Mouse (Mus musculus): ENCODE results near the gene Zscan4f. TPM values are rescaled to one million over a fixed set of nuclear protein-coding genes. Genes with fewer than 3 reads are reported as not detected.

The Zscan4f gene
- total RNA-seq (2023) = not detected

DNA sequence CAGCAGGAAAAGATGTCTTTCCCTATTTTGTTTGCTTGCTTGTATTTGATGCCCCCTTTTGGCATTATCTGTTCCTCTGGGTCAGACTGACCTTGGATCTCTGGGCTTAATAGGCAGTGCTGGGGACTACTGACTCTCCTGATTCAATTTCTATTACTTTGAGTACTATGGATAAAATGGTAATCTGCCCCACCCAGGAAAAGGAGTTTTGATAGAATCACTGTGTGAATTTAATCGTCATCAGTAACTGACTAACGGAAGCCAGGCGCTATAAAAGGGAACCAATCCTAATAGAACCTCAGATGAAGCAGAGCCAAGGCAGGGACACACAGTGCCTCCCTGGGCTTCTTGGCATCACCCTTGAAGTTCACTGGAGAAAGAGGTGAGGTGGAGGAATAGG is at the start of gene Zscan4f:
Gene Zscan4f (plus strand): TSS at position 301 of the 400 bp plus-strand sequence.

Other genes starting within 250 kb of the Zscan4f start
- not detected for gene Zscan4d, start 231.8 kb upstream of the Zscan4f start, total RNA-seq (2023)
- gene Zscan4e, start 87.2 kb upstream of the Zscan4f start, total RNA-seq (2023) = not detected
- gene Zscan4-ps2, start 116.4 kb downstream of the Zscan4f start, total RNA-seq (2023) = not detected
- gene Zscan4-ps3, start 211.4 kb downstream of the Zscan4f start, total RNA-seq (2023) = not detected